Mouse (Mus musculus): ENCODE measurements around the gene Tcp11l2. TPM values are rescaled to one million over a fixed set of nuclear protein-coding genes. Genes with fewer than 3 reads are reported as not detected.

Gene Tcp11l2
- polyA plus RNA-seq, 1 experiment from 2014 or later: 16.1 TPM

- Histone ChIP-seq H3K9ac (no peak overlapping the region), H3K4me1 (no peaks in the 10 kb centered on the region), H3K4me3 (no peak overlapping the region), H3K4me2 (replicated peaks) (no peak overlapping the region), H3K9me3 (no peaks in the 10 kb centered on the region), H3K36me3 (peaks cover 22% of the 10 kb centered on the region; the same call in 1 of the 2 replicates), H3K27ac (no peak overlapping the region), H3K27me3 (no peaks in the 10 kb centered on the region)
- 91% methylated on average over 8 of the region's 8 CpGs for WGBS
- ATAC-seq (ENCODE audit: insufficient number of reproducible peaks, insufficient read depth, low FRiP score, low TSS enrichment): no peak
Measured at GRCm38 (mm10) chr10:84645940-84646339, 69.5 kb downstream of the Tcp11l2 start.

GRCm38 (mm10) chr10:84646506-84647102, 70.2 kb downstream of the Tcp11l2 start:
- no peak overlapping the region for H3K4me3 ChIP-seq
- peaks cover 20% of the 10 kb centered on the region; the same call in 1 of the 2 replicates for H3K36me3 ChIP-seq

GRCm38 (mm10) chr10:84647264-84647663, 70.8 kb downstream of the Tcp11l2 start:
- Histone ChIP-seq H3K9ac (no peak overlapping the region), H3K4me2 (replicated peaks) (no peak overlapping the region), H3K27me3 (no peaks in the 10 kb centered on the region), H3K4me3 (no peak overlapping the region), H3K27ac (no peak overlapping the region), H3K9me3 (no peaks in the 10 kb centered on the region), H3K36me3 (peaks cover 20% of the 10 kb centered on the region; the same call in 1 of the 2 replicates), H3K4me1 (no peaks in the 10 kb centered on the region)
- 89% methylated on average over 5 of the region's 5 CpGs for WGBS
- ATAC-seq (ENCODE audit: insufficient number of reproducible peaks, insufficient read depth, low FRiP score, low TSS enrichment): no peak

More at GRCm38 (mm10) chr10:84646506-84647102, 70.2 kb downstream of the Tcp11l2 start:
- Histone ChIP-seq H3K4me1 (no peaks in the 10 kb centered on the region), H3K27ac (no peak overlapping the region), H3K27me3 (no peaks in the 10 kb centered on the region), H3K9me3 (no peaks in the 10 kb centered on the region), H3K9ac (no peak overlapping the region), H3K4me2 (replicated peaks) (no peak overlapping the region)
- no peak for ATAC-seq (ENCODE audit: insufficient number of reproducible peaks, insufficient read depth, low FRiP score, low TSS enrichment)
- 89% methylated on average over 12 of the region's 12 CpGs for WGBS

- Histone ChIP-seq H3K27me3 (no peaks in the 10 kb centered on the region), H3K9ac (no peak overlapping the region), H3K27ac (no peak overlapping the region), H3K4me2 (replicated peaks) (no peak overlapping the region), H3K4me3 (no peak overlapping the region), H3K9me3 (no peaks in the 10 kb centered on the region), H3K4me1 (no peaks in the 10 kb centered on the region), H3K36me3 (peaks cover 26% of the 10 kb centered on the region; the same call in 1 of the 2 replicates)
- no peak for ATAC-seq (ENCODE audit: insufficient number of reproducible peaks, insufficient read depth, low FRiP score, low TSS enrichment)
- WGBS: 83% methylated on average over 4 of the region's 4 CpGs
Measured at GRCm38 (mm10) chr10:84648911-84649310, 72.5 kb downstream of the Tcp11l2 start.

GRCm38 (mm10) chr10:84654029-84654428, 77.6 kb downstream of the Tcp11l2 start:
- no peak overlapping the region for H3K4me3 ChIP-seq
- H3K4me1 ChIP-seq: no peaks in the 10 kb centered on the region
- H3K4me2 ChIP-seq (replicated peaks): no peak overlapping the region
- H3K36me3 ChIP-seq: 0 out of 2 replicates have a peak, but pooled peaks cover 13% of the 10 kb centered on the region
- no peak overlapping the region for H3K27ac ChIP-seq
- no peaks in the 10 kb centered on the region for H3K9me3 ChIP-seq
- no peaks in the 10 kb centered on the region for H3K27me3 ChIP-seq
- 83% methylated on average over 4 of the region's 4 CpGs for WGBS
- H3K9ac ChIP-seq: no peak overlapping the region
- no peak for ATAC-seq (ENCODE audit: insufficient number of reproducible peaks, insufficient read depth, low FRiP score, low TSS enrichment)

GRCm38 (mm10) chr10:84654731-84655130, 78.3 kb downstream of the Tcp11l2 start:
- H3K27ac ChIP-seq: no peak overlapping the region
- no peak overlapping the region for H3K9ac ChIP-seq
- no peaks in the 10 kb centered on the region for H3K9me3 ChIP-seq
- H3K4me3 ChIP-seq: no peak overlapping the region
- 0 out of 2 replicates have a peak, but pooled peaks cover 9% of the 10 kb centered on the region for H3K36me3 ChIP-seq
- WGBS: 85% methylated on average over 4 of the region's 4 CpGs
- no peaks in the 10 kb centered on the region for H3K4me1 ChIP-seq
- H3K27me3 ChIP-seq: no peaks in the 10 kb centered on the region
- no peak for ATAC-seq (ENCODE audit: insufficient number of reproducible peaks, insufficient read depth, low FRiP score, low TSS enrichment)
- H3K4me2 ChIP-seq (replicated peaks): no peak overlapping the region

GRCm38 (mm10) chr10:84656618-84657017, 80.2 kb downstream of the Tcp11l2 start:
- no peak overlapping the region for H3K9ac ChIP-seq
- WGBS: 76% methylated on average over 4 of the region's 4 CpGs
- H3K27ac ChIP-seq: no peak overlapping the region
- H3K4me3 ChIP-seq: no peak overlapping the region
- ATAC-seq (ENCODE audit: insufficient number of reproducible peaks, insufficient read depth, low FRiP score, low TSS enrichment): no peak
- no peak overlapping the region for H3K4me2 ChIP-seq (replicated peaks)
- H3K4me1 ChIP-seq: no peaks in the 10 kb centered on the region
- no peaks in the 10 kb centered on the region for H3K27me3 ChIP-seq
- H3K9me3 ChIP-seq: no peaks in the 10 kb centered on the region
- 0 out of 2 replicates have a peak, but pooled peaks cover 14% of the 10 kb centered on the region for H3K36me3 ChIP-seq

GRCm38 (mm10) chr10:84657437-84658087, 81.1 kb downstream of the Tcp11l2 start:
- WGBS: 57% methylated on average over 6 of the region's 6 CpGs
- Histone ChIP-seq H3K4me2 (replicated peaks) (no peak overlapping the region), H3K27me3 (no peaks in the 10 kb centered on the region), H3K27ac (no peak overlapping the region), H3K9me3 (no peaks in the 10 kb centered on the region), H3K4me3 (no peak overlapping the region), H3K36me3 (0 out of 2 replicates have a peak, but pooled peaks cover 20% of the 10 kb centered on the region), H3K4me1 (no peaks in the 10 kb centered on the region), H3K9ac (no peak overlapping the region)
- ATAC-seq (ENCODE audit: insufficient number of reproducible peaks, insufficient read depth, low FRiP score, low TSS enrichment): no peak

- H3K27ac ChIP-seq: no peak overlapping the region
- H3K4me1 ChIP-seq: no peaks in the 10 kb centered on the region
- WGBS: 65% methylated on average over 18 of the region's 18 CpGs
- H3K4me3 ChIP-seq: no peak overlapping the region
- ATAC-seq (ENCODE audit: insufficient number of reproducible peaks, insufficient read depth, low FRiP score, low TSS enrichment): no peak
- H3K9me3 ChIP-seq: no peaks in the 10 kb centered on the region
- H3K4me2 ChIP-seq (replicated peaks): no peak overlapping the region
- H3K36me3 ChIP-seq: 0 out of 2 replicates have a peak, but pooled peaks cover 14% of the 10 kb centered on the region
- no peak overlapping the region for H3K9ac ChIP-seq
- H3K27me3 ChIP-seq: no peaks in the 10 kb centered on the region
Measured at GRCm38 (mm10) chr10:84658088-84658848, 81.8 kb downstream of the Tcp11l2 start.

GRCm38 (mm10) chr10:84659281-84659680, 82.9 kb downstream of the Tcp11l2 start:
- Histone ChIP-seq H3K4me1 (no peaks in the 10 kb centered on the region), H3K4me2 (replicated peaks) (no peak overlapping the region), H3K36me3 (peaks cover 20% of the 10 kb centered on the region; the same call in 1 of the 2 replicates), H3K9ac (no peak overlapping the region), H3K27me3 (no peaks in the 10 kb centered on the region), H3K9me3 (no peaks in the 10 kb centered on the region), H3K27ac (no peak overlapping the region), H3K4me3 (no peak overlapping the region)
- ATAC-seq (ENCODE audit: insufficient number of reproducible peaks, insufficient read depth, low FRiP score, low TSS enrichment): no peak
- 88% methylated on average over 3 of the region's 3 CpGs for WGBS

GRCm38 (mm10) chr10:84662138-84662537, 85.7 kb downstream of the Tcp11l2 start:
- 93% methylated on average over 6 of the region's 6 CpGs for WGBS
- ATAC-seq (ENCODE audit: insufficient number of reproducible peaks, insufficient read depth, low FRiP score, low TSS enrichment): no peak
- no peak overlapping the region for H3K4me3 ChIP-seq
- no peaks in the 10 kb centered on the region for H3K27me3 ChIP-seq
- H3K4me2 ChIP-seq (replicated peaks): no peak overlapping the region
- H3K4me1 ChIP-seq: no peaks in the 10 kb centered on the region
- no peak overlapping the region for H3K9ac ChIP-seq
- no peak overlapping the region for H3K27ac ChIP-seq
- H3K9me3 ChIP-seq: no peaks in the 10 kb centered on the region
- peaks cover 17% of the 10 kb centered on the region; the same call in 1 of the 2 replicates for H3K36me3 ChIP-seq

All from embryonic facial prominence, embryonic 12.5 days (tissue).